Mouse (Mus musculus) spleen, adult 18-20 months (tissue): ENCODE results near the gene Gas6.

Experiments
- DNase-seq, 2 experiments: peaks; one replicate each; pipeline ENCODE4 v3.0.0; 2022; ENCODE audit warnings: mixed read lengths in 2 of 2

Gene Gas6

GRCm38 (mm10) chr8:13459431-13459830 lies 34.9 kb downstream of the Gas6 start:
- no peak for DNase-seq

GRCm38 (mm10) chr8:13455295-13455694 lies 39.0 kb downstream of the Gas6 start:
- peak in 1 of 2 experiments; percentile 38 for DNase-seq

GRCm38 (mm10) chr8:13454341-13455113 lies 39.8 kb downstream of the Gas6 start:
- DNase-seq, result no peak

GRCm38 (mm10) chr8:13451747-13452277 lies 42.5 kb downstream of the Gas6 start:
- no peak for DNase-seq

DNA sequence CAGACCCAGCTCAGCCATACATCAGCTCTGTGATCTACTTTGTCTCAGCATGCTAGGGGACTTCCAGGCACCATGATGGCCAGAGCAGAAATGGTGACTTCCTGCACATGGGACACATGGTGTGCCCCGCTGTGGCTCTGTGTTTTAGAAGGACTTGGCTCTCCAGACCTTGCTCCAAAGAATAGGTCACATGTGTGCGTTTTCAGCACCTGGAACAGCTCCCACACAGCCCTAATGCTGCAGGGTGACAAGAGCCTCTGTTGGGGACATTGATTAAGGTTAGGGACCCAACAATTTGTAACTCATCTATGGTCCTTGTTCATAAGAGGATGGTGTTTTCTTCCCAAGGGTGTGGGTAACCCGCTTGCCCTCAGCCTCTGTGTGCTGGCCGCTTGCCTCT lies 46.1 kb downstream of the Gas6 start:
- DNase-seq, result no peak

- DNase-seq, result no peak
Measured at GRCm38 (mm10) chr8:13446456-13446855, 47.8 kb downstream of the Gas6 start.

DNA sequence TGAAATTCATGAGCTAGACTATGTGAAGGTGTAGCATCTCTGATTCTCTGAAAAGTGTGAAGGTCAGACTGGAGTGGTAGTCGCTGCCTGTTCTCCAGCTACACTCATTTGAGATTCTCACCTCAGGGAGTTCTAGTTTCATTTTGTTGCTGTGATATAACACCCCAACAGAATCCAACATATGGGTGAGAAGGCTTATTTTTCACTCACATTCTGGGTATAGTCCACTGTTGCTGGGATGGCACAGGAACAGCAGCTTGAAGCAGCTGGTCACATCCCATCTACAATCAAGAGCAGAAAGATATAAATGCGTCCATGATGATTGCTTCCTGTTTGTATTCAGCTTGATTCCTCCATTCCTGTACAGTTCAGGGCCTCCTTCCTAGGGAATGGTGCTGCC lies 52.1 kb downstream of the Gas6 start:
- no peak for DNase-seq

- no peak for DNase-seq
Measured at GRCm38 (mm10) chr8:13437531-13437930, 56.8 kb downstream of the Gas6 start.

GRCm38 (mm10) chr8:13436052-13436451 lies 58.2 kb downstream of the Gas6 start:
- DNase-seq, result no peak

DNA sequence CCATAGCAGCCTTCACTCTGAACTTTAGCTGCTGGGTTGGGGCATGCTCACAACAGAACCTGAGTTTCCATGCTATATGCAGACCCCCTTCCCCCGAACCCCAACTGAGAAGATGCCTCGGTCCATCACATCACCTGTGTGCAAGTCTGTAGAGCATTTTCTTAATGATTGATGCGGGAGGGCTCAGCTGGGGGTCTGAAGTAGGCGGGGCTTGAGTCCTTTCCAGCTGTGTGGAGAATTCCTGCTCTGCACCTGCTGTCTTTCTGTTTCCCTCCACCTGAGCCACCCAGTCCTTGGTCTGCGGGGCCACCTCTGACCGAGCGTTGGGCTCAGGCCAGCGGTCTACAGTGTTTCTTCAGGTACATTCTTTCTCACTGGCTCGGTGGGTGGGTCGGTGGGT lies 59.4 kb downstream of the Gas6 start, which contains the start of gene Tmem255b:
Gene Tmem255b, plus strand, starts transcription at position 301 of the 400 bp plus-strand sequence.
- DNase-seq, result no peak

GRCm38 (mm10) chr8:13433130-13433529 lies 61.2 kb downstream of the Gas6 start:
- no peak for DNase-seq

- DNase-seq, result no peak
Measured at GRCm38 (mm10) chr8:13430866-13431265, 63.4 kb downstream of the Gas6 start.

GRCm38 (mm10) chr8:13430412-13430811 lies 63.9 kb downstream of the Gas6 start:
- no peak for DNase-seq

- no peak for DNase-seq
Measured at GRCm38 (mm10) chr8:13428156-13428555, 66.1 kb downstream of the Gas6 start.

DNA sequence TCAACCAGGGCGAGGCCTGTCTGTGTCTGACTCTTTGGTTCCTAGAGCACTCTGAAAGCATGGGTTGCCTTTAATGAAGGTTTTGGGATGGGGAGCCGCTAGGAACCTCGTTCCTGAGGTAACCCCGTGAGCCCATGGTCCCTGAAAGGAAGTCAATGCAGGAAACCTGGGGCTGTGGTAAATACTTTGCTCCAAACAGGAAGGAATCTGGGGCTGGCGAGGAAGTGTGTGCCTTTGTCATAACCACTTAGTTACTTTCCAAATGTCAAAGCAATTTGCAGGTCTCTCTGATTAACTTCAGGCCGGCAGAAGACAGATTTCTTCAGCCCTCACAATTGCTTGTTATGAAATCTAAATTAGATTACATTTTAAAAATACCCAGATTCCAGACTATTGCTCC lies 66.9 kb downstream of the Gas6 start:
- no peak for DNase-seq

- DNase-seq, result no peak
Measured at GRCm38 (mm10) chr8:13420970-13421369, 73.3 kb downstream of the Gas6 start.

- no peak for DNase-seq
Measured at GRCm38 (mm10) chr8:13419111-13419639, 75.1 kb downstream of the Gas6 start.

GRCm38 (mm10) chr8:13415879-13416278 lies 78.4 kb downstream of the Gas6 start:
- DNase-seq, result no peak
